Mouse (Mus musculus) adrenal gland, postnatal 14 days (tissue): ENCODE data around the gene Fbn1. TPM values are rescaled to one million over a fixed set of nuclear protein-coding genes. Genes with fewer than 3 reads are reported as not detected.

Experiments used
- DNase-seq: peaks from one replicate; pipeline ENCODE4 v3.0.0; 2021; ENCODE audit warnings: mixed read lengths
- total RNA-seq: library from RNA; stranded (reverse); gene quantifications from 2 replicates; pipeline ENCODE4 v1.2.3, GENCODE M21; 2021

Gene Fbn1
- total RNA-seq, 1 experiment from 2014 or later: 88.2 TPM

- no peak for DNase-seq
Measured at GRCm38 (mm10) chr2:125498216-125498615, 9.6 kb downstream of the Fbn1 start.

DNA sequence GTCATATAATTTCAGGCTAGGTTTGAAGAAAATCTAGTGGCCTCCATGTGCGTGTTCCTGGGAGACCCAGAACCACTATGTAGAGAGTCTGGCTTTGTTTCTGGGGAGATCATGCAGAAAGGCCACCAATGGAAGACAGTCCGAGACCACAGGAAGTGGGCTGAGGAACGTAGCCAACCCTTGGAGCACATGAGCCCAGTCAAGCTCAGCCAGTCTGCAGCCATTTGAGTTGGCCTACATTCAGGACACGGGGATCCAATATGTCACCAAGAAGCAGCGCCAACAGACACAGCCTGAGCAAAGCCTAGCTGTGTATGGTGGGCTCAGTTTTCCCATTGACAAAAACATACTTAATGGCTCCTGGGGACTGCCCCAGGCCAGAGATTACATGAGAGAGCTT is 11.1 kb downstream of the Fbn1 start:
- DNase-seq: no peak

- DNase-seq: no peak
Measured at GRCm38 (mm10) chr2:125494831-125495812, 12.7 kb downstream of the Fbn1 start.

DNA sequence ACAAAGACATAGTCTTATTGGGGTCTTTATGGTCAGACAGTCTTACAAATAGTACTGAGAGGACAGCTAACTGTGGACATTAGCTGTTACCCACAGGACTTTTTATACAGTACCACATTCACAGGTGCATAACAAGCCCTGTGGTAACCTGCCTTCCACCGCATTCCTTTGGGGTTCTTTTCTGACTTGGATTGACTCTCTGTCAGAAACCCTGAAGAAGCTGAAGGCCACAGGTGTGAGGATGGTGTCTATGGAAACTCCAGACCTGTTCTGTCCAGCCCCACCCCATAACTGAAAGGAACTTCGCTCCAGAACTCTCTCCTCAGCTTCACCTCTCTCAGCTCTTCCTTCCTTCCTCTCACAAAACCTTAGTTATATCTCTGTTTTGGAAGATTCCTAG is 13.5 kb downstream of the Fbn1 start:
- no peak for DNase-seq

GRCm38 (mm10) chr2:125492050-125492900 is 15.5 kb downstream of the Fbn1 start:
- no peak for DNase-seq

- no peak for DNase-seq
Measured at GRCm38 (mm10) chr2:125489979-125490378, 17.8 kb downstream of the Fbn1 start.

DNA sequence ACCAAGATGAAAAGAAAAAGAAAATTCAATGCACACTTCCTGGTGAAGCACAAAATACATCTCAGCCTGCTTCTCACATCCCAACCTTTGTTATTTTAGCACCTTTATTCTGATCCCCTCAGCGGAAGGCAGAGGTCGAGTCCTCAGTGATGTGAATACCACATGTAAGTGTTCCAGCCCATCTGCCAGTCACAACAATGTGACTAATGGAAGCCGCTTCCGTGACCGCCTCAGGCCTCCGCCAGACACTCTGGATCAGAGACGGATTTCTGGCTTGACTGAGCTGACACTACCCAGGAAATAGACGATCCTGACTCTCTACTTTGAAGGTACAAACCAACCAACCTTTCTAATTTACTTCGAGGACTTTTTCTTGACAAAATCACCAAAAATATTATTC is 22.9 kb downstream of the Fbn1 start:
- no peak for DNase-seq

DNA sequence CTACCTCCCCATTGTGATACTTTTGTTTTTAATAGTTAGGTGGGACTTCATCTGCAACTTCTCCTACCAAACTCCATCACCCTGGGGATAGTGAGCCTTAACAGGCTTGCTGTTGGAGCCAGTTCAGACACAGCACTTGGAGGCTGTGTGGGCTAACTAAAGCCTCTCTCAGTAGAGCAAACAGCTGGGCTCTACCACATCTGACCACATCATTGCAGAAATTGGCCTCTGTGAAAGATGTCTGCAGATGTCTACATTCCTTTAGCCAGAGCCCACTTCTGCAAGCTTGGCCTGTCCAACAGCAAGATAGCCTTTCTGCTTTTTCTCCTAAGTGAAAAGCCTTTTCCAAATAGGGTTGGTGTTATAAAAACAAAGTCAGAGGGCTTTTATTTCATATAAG is 23.6 kb downstream of the Fbn1 start:
- DNase-seq: no peak

- no peak for DNase-seq
Measured at GRCm38 (mm10) chr2:125481531-125482317, 26.1 kb downstream of the Fbn1 start.

DNA sequence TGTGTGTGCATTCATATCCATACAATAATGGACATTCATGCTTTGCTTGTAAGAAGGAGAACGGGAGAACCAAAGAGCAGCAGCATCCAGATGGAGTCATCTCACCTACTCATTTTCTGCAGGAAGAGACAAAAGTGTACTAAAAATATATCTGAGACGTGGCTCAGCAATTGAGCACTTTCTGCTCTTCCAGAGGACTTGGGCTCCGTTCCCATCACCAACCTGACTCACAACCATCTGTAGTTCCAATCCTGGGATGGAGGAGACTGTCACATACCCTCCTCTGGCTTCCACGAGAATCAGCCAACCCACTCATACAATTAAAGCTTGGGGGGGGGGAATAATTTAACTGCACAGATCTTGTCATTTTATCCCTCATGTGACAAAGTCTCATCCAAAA is 26.7 kb downstream of the Fbn1 start:
- DNase-seq: no peak

DNA sequence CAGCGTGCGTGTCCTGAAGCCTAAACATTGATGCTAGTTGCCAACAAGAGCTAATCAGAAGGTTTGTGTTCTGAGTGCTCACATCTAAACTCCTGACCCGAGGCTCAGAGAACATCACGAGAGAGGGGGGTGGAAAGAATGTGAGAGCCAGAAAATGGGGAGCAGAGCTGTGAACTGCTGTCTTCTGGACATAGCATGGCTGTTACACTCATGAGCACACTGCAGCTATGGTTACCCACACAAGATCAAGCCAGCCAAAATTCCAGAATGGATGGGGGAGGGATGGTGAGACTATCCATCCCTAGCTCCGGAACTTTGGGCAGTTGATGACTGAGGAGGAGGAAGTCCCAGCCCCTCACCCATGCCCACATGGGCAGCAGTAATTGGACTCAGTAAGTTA is 27.7 kb downstream of the Fbn1 start:
- DNase-seq: no peak

DNA sequence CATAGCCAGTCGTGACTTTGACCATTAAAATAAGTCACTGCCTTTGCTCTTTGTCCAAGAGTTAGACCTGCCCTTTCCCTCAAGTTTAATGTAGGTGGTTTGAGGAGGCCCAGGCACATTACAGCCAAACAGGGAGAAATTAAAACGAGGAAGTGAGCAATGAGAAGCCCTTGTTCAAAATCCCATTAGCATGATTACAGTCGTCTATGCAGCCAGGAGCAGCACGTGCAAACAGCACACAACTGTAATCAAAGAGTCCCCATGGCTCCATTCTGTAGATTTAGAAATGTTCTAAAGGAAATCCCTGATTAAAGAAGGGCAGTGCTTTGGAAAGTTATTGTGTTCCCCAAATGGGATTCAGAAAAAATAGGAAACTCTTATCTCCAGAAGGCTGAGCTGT is 29.1 kb downstream of the Fbn1 start:
- DNase-seq: no peak

DNA sequence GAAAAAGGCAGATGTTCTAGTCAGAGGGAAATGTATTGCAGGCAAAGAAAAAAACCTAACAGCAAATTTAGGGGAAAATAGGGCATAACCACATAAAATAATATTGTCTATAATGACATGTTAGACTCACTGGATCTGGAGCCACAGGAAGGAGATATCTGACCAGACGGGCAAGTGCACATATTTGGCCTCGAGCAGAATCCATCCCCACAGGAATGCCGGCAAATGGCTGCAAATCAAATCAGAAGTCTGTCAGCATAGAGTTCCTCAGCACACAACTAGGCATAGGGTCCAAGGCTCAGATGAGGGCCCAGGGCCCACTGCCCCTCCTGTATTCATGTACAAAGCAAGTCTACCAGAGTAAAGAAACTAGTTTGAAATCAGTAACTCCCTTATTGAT is 30.4 kb downstream of the Fbn1 start:
- DNase-seq: no peak

DNA sequence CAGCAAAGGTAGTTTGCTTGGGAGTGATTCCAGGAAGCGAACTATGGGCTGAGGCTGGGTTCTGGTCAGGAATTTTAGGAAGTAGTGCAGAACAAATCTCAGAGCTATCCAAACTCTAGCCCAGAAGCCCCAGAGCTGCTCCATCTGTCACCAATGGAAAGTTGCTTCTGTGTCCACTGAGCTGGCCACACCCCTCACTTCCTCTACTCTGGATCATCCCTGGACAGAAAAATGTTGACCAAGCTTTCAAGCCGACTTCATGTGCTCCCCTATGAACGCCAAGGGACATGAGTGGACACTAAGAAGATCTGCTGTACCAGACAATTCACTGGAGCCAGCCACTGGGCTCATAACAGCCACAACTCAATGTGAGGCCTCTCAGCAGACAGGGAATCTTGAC is 31.6 kb downstream of the Fbn1 start:
- DNase-seq: no peak

DNA sequence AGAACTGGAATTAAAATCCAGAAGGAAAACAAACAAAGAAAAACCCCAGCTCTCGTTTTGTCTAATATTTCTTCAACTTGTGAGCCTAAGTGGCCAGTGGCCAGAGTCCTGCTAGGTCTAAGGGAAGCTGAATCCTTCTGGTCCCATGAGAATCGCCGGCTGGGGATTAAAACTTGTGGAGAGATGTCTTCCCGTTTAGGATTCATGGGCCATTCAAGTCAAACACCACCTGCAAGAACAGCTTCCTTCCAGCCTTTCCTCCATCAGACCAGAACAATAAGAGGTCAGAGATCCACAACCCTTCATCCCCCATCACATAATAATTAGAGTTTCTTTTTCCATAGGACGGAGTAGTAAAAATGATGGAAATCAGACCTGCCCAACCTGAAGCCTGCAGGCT is 33.1 kb downstream of the Fbn1 start:
- no peak for DNase-seq

GRCm38 (mm10) chr2:125473228-125473627 is 34.6 kb downstream of the Fbn1 start:
- peak; percentile 48 for DNase-seq

DNA sequence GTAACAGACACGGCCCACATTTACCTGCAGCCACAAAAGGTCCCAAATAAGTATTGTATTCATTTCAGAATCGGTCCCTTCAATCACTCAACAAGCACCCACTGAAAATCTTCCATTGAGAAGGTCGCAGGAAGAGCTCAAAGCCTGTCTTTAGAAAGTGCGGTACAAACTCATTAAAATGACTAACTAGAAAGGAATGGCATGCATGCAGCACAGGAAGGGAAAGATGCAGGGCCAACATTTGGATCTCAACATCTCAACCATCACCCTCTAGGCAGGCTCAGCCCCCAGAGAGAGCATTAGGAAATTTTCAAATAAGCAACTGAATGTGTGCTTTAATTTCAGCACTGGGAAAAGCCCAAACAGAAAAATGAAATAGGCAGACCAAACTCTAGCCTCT is 36.1 kb downstream of the Fbn1 start:
- no peak for DNase-seq

DNA sequence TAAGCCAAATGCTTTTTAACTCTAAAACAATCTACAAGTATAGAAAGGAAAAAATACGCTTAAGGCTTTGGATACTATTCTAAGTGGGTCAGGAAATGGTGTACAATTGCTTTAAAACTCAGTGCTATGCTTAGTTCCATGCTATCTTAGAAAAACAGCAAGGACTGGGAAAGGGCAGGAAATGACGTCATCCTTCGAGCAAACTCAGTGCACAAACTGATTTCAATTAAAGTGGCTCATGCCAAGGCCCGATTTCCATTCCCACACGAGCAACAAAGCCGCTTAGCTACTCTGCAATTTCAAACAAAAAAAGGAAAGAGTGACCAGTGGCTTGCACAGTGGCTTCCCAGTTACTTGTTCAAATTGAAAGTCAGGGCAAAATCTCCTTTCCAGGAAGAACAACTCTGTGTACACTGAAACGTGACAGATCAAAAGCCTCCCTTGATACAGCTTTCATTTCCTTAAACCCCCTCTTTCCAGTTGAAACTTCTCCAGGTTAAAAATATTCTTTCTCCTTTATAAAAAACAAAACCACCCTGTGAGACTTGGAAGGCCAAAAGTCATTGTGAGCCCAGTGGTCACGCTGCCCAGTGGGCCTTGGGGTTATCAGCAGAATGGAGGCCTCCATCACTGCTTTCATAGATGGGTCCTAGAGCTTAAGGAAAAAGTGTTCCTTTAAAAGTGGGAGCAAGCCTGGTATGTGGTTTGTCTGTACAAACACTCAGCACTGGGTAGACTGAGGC is 37.1 kb downstream of the Fbn1 start:
- DNase-seq: peak; percentile 46

- DNase-seq: no peak
Measured at GRCm38 (mm10) chr2:125464036-125464435, 43.8 kb downstream of the Fbn1 start.

DNA sequence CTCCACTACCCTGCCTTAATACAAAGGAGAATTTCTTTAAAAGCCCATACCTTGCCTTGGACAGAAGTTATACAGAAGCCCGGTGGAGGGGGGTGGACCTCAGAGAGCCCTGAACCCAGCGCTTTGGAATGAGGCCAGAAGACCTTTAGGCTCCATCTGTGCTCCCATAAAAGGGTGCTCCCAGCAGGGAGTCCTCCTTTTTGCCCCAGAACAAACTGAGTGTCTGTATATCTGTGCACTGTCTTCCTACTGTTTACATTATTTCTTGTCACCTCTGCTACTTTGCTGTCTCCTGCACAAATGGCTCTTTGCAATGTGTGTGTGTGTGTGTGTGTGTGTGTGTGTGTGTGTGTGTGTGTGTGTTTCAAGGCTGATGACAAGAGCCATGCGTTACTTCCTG is 48.7 kb downstream of the Fbn1 start:
- no peak for DNase-seq

GRCm38 (mm10) chr2:125456059-125456789 is 51.6 kb downstream of the Fbn1 start:
- DNase-seq: no peak
